Mouse (Mus musculus): Measurements from ENCODE around the gene Fitm1.
A peak's percentile ranks its signal among the peaks of the same experiment; 100 is the strongest.

Fitm1 gene

DNA sequence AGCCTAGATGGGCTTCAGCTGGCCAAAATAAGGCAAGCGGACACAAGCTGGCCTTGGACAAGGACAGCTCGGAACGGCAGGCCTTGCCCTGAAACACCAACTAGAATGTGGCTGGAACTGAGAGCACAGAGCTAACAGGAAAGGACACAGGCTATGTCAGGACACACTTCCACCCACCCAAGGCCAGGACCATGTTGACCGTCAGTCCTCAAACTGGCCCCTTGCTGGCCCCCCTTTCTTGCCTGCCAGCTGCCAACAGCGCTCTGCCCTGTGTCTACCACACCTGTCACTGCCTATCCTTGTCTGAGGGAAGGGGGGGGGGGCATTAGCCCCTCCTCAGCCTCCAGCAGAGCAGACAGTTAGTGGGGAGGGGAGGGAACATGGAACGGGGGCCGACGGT, at the start of gene Fitm1:
TSS of gene Fitm1 (plus strand) at position 316 of the 400 bp plus-strand sequence.
- DNase-seq (ENCODE audit: low read depth), result no peak

DNA sequence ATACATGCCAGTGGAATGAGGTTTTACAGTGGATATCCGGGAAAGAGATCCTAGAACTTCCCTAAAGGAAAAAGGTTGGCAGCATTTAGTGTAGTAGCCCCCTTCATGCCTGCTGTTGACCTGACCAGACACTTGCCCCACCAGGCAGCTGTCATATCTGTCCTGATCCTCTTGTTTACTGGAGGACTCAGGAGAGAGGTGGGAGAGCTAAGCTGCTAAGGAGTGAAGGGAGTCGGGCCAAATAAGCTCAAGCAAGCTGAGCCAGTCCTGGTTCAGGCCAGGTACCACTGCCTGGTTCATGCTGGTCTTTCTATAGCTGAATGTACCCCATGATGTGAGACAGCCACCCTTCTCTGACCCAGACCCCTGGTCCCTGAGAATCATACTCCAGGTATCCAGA, 48.7 kb upstream of the Fitm1 start:
- no peak for DNase-seq (ENCODE audit: low read depth)

DNA sequence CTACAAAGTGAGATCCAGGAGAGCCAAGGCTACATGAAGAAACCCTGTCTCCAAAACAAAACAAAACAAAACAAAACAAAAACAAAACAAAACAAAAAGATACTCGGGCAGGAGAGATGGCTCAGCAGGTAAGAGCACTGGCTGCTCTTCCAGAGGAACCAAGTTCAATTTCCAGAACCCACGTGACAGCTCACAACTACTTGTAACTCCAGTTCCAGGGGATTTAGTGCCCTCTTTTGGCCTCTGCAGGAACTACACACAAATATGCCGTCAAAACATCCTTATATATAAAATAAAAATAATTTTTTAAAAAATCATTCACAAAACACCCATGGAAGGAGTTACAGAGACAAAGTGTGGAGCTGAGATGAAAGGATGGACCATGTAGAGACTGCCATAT, 47.5 kb upstream of the Fitm1 start:
- peak; percentile 76 for DNase-seq (ENCODE audit: low read depth)

DNA sequence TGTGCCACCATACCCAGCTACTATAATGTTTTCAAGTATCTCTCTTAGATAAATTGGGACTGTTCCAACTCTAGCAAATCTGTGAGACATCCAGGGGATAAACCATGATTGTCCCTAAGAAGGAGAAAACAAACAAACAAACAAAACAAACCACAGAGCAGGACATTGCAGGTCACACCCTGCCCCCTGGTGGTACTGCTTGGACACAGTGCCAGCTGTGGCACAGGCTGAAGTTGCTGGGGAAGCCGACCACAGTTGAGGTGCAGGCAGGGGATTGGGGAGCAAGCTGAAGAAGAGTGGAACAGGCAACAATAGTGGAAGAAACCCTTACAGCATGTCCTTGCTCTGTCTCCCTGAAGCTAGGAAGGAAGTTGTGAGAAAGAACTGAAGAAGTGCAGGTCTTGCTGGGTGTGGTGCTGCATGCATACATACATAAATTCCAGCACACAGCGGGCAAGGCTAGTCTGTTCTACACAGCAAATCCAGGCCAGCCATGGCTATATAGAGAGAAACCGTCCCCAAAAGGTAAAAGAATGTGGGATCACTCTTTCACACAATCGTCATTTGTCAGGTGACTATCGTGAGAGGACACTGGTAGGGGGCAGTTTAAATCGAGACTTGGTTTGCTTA, 39.2 kb upstream of the Fitm1 start:
- peak; percentile 59 for DNase-seq (ENCODE audit: low read depth)

DNA sequence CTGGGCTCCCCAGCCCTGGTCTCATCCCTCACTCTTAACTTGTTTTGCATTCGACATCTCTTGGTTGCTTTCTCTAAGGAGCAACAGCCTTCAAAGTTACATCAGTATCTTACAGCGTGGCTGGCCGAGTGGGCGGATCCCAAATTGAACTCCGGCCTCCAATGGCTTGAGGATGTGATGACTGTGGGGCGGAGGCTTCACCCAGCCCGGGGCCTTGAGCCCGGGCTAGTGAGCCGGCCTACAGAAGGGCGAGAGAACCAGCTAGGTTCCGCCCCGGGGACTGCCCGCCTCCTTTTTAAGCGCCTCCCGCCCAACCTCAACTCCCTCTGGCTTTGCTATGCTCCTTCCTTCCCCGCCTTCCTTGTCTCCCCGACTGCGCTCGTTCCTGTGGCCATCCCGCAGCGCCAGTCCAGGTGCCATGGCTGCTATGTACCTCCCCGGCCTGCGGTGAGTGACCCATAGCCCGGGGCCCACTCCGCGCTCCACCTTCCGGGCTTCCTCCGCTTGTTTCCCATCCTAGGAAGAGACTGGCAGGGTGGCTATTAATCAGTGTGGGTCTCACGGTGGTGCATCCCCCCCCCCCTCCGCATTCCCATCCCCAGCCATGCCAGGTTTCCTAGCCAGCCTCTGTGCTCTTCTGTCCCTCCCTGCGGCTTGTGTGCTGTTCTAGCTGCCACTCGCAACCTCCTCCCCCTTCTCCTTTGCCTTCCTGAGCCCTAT, 35.2 kb upstream of the Fitm1 start, which contains the start of gene Pck2:
TSS of gene Pck2 (plus strand) at position 200 of the 720 bp plus-strand sequence.
- peak; percentile 95 for DNase-seq (ENCODE audit: low read depth)

DNA sequence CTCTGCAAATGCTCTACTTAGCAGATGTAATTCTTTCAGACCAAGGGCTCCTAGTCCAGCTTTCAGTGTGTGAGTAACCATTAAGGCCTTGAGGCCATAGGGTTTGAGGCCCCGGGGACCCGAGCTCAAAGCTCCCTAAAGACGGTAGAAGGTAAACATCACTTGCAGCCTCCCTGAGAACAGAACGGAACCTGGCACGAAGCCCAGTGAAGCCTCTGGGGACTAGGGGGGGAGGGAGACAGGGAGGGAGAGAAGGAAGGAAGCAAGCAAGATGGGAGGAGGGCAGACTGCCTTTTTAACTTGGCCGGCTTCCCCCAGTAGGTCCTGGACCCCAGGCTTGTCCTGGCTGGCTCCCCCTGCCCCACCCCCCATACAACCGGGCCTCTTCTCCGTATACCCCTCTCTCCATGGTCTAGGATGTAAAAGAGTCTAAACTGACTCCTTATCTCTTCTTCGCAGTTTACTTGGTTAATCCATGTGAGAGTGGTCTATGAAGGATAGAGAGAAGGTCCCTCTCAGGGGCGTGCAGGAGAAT, 34.6 kb upstream of the Fitm1 start:
- peak; percentile 92 for DNase-seq (ENCODE audit: low read depth)

DNA sequence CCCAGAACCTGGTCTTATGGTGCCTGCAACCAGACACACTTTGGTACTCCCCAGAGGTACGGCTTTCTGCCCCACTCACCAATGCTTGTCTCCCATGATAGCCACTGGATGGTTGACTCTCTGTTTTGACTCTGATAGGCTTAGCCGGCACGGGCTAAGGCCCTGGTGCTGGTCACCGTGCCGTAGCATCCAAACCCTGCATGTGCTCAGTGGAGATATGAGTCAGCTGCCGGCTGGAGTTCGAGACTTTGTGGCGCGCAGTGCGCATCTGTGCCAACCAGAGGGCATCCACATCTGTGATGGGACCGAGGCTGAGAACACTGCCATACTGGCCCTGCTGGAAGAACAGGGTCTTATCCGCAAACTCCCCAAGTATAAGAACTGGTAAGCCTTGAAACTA, 33.1 kb upstream of the Fitm1 start:
- DNase-seq (ENCODE audit: low read depth), result no peak

DNA sequence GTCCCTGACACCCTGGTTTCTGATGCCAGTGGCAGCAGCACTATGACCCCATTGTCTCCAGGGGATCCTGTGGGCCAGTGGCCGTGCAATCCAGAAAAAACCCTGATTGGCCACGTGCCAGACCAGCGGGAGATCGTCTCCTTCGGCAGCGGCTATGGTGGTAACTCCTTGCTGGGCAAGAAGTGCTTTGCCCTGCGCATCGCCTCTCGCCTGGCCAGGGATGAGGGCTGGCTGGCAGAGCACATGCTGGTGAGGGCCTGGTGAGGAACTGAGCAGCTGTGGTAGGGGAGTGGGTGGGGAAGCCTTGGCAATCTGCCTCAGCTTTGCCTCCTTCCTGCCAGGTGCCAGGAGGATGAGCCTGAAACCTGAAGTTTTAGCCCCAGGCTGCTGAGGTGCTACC, 31.1 kb upstream of the Fitm1 start:
- no peak for DNase-seq (ENCODE audit: low read depth)

DNA sequence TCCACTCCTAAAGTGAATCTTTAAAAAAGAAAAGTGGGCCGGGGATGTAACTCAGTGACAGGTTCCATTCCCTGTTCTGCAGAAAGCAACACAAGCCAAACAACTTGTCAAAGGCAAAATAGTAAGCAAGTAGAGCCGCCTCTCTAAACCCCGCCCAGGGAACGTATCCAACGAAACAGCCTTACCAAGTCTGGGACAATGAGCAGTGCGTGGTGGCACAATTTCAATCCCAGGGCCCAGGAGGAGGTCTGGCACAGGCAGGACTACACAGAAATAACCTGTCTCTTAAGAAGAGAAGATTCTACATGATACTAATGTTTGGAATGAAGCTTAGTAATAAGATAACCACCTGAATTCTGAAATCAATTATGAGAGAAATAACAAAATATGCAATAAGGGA, 25.2 kb upstream of the Fitm1 start:
- no peak for DNase-seq (ENCODE audit: low read depth)

DNA sequence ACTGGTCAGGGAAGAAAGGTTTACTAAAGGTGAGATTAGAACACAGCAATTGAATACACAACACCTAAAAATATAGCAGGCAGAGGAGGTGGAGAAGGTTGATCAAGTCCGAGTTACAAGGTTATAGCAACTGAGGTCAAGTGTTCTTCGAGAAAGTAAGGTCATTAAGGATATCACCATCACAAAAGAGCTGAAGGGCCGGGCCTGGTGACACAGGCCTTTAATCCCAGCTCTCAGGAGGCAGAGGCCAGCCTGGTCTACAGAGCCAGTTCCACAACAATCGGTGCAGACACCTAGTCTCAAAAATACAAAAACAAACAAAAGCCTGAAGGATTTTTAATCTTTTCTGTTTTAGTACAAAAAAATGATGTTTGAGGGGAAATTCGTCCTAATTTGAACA, 24.1 kb upstream of the Fitm1 start:
- no peak for DNase-seq (ENCODE audit: low read depth)

DNA sequence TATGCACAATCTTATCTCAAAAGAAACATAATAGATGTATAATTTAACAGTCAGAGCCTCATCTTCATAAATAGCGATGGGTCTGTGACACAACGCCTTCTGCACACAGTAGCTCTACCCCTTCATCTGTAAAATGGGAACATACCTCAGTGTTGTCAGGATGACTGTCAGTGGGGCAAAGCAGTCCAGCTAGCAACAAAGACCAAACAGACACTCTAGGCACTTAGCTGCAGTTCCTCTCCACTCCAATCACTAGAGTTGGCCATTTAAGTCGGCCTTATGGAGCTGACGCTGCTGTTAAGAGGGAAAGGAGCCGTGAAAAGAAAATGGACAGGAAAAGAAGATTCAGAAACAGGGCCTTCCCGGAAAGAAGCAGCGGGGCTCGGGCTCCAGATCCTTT, 23.6 kb upstream of the Fitm1 start:
- no peak for DNase-seq (ENCODE audit: low read depth)

DNA sequence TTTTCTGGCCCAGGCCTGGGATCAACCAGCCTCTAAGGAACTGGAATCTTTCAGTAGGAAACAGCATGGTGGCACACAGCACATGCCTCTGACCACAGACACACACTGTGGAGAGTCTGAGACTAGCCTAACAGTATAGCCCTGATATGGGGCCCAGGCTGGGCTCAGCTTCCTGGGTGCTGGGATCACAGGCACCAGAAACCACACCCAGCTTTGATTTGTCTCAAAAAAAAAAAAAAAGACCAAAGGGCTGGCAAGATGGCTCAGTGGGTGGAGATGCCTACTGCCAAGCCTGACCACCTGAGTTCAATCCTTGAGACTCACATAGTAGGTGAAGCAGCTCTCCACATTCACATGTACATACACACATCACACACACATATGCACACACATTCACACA, 20.8 kb upstream of the Fitm1 start:
- DNase-seq (ENCODE audit: low read depth), result no peak

DNA sequence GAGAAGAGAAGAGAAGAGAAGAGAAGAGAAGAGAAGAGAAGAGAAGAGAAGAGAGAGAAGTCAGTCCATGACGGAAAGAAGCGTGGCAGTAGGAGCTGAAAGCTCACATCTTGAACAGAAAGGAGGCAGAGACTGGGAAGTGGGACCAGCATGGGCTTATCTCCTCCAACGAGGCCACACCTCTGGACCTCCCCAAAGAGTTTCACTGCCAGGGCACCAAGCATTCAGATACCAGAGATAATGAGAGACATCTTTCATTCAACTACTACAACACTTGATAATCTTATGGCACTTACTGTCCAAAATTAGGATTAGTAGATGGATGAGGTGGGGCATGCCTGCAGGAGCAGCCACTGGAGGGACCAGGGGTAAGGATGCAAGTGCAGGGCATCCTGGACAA, 19.6 kb upstream of the Fitm1 start:
- no peak for DNase-seq (ENCODE audit: low read depth)

DNA sequence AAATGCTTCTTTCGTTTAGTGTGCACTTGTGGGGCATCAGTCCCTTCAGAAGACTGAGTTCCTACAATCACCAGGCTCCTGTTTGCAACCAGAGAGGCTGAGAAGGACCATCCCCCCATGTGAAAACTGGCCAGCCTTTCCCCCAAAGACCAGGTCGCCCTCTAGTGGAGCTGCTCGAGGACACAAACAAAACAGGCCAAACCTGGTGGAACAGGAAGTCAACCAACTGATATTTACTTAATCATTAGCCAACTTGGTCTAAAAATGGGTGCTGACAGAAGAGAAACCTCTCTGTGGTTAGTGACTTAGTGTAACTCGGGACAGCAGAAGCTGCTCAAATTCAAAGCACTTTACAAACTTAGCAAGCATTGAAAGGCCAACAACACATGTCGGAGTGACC, 18.4 kb upstream of the Fitm1 start:
- DNase-seq (ENCODE audit: low read depth), result peak; percentile 90

DNA sequence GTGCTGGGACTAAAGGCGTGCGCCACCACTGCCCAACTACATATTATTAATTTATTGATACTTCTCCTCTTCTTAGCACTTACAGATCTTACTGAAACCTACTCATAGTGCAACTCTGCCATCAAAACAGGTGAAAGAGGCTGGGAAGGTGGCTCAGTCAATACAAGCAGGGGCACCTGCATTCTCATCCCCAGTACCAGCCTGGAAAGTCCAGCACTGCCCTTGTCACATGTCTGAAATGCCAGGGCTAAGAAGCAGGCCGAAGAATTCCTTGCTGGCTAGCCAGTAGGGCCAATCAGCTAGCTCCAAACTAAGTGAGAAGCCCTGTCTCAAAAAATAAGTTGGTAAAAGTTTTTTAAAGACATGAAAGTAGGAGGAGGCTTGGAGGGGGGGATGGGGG, 17.8 kb upstream of the Fitm1 start:
- no peak for DNase-seq (ENCODE audit: low read depth)

DNA sequence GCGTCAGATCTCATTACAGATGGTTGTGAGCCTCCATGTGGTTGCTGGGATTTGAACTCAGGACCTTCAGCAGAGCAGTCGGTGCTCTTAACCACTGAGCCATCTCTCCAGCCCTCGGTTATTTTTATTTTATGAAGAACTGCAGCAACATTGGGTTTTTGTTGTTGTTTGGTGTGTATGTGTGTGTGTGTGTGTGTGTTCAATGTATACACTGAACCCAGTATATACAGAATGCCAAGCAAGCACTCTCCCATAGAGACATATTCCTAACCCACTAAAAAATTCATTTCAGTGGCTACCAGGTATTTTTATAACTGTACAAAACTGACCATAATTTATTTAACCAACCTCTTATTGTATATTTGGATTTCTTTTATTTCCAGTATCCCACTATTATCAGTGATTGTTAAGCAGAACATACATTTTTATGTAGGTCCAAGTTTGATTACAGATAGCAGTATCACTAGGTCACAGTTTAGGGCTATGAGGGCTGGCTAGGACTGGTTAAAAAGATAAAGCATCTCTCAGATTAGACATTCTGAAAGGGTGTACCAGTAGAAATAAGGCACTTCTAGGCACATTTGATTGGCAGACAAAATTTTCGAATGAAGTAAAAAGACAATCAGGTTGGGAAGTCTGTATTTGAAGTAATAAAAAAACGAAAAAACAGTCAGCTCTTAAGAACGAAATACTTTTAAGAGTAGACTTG, 16.5 kb upstream of the Fitm1 start:
- DNase-seq (ENCODE audit: low read depth), result no peak

DNA sequence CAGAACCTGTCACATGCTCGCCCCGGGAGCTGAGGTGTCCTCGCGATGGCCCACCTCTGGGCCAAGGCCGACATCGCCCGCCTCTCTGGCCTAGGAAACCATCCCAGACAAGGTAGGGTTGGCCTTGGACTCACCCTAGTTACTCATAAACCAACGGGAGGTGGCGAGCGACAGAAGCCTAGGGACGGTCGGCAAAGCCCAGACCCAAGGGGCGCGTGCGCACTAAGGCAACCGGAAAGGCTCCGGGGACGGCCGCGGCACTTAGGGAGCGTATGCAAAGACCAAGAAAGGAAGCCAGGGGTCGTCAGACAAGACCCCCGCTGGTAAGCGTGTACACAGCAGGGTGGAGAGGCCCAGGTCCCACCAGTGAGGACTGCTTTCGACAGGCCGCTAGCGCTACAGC, 15.6 kb upstream of the Fitm1 start, which contains the start of gene Dcaf11:
TSS of gene Dcaf11 (plus strand) at position 208 of the 403 bp plus-strand sequence.
- peak; percentile 78 for DNase-seq (ENCODE audit: low read depth)

DNA sequence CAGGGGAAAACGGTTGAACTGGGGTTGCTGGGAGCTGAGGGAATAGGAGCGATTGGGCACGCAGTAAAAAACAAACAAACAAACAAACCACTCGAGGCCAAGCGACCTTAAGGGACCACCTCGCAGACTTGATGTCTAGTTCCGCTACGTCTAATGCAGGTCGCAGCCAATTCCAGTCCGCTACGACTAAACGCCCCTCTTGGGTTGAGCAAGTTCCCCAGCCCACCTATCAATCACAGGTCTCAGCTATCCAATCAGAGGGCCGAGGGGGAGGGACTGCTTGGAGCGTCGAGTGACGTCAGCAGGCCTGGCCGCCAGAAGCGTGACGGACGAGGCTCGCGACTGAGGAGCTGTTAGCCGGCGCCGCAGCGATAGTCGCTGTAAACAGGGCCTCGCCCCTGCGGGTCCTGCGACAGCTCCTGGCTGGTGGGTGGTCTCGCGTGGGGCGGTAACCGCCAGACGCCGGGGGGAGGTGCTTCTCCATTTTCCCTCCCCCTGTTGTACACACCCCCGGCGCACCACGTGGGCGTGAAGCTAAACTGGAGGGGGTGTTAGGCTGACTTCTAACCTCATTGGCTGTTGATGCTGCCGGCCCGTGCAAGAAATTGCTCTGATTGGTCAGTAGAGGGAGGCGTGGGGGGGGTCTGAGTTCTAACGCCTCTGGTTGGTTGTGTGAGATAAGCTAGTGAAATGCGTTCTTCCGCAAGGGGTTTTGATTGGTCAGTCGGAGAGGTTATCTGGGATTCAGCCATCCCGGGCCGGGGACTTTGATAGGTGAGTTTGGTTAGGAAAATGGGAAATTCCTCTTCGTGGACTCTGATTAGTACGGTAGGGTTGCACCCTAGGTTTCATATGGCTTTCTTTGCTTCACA, 15.0 kb upstream of the Fitm1 start, which contains the start of gene A730061H03Rik:
TSS of gene A730061H03Rik (minus strand) at position 205 of the 872 bp plus-strand sequence.
- DNase-seq (ENCODE audit: low read depth), result peak; percentile 97

DNA sequence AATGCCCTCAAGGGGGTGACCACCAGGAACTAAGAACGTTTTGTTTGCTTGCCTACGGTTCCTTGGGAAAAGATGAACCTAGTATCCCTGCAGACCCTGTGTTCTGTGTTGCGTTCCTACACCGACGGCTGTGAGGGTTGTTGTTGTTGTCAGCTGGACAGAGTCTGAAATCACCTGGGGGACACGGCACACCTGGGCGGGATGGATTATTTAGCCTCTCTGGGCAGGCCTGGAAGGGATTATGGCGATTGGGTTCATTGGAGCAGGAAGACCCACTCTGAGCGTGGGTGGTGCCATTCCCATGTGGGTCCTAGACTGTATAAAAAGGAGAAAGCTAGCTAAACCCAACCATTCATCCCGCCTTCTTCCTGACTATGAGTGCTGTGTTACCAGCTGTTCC, 13.6 kb upstream of the Fitm1 start:
- no peak for DNase-seq (ENCODE audit: low read depth)

DNA sequence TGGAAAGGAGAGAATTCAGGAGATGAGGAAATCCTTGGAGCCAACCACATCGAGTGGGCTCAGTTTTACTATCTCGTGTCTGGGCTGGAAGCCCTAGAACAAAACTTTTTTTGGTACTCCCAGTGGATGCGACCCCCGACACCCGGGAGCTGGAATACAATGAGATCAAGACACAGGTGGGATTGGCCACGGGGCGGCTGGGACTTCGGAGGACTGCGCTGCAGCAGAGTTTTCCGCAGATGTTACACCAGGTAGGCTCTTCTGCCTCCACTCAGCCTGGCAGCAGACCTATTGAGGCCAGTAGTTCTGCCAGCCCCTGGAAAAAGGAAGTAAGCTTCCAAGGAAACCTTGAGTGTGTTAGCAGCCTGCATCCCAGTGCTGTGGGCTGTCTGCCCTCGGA, 12.2 kb upstream of the Fitm1 start:
- DNase-seq (ENCODE audit: low read depth), result no peak

DNA sequence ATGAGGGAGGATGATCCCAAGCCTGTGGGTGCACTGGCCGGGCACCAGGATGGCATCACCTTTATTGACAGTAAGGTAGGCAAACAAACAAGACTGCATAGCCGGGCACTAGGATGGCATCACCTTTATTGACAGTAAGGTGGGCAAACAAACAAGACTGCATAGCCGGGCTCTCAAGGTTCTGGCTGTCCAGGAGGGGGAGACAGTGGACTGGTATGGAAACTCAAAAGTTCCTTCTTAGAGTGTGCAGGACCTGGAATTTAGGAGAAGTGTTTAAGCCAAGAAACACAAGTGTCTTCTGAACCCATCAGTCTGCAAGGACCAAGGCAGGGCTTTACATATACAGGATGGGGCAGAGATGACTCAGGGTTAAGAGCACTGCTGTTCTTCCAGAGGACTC, 9.7 kb upstream of the Fitm1 start:
- DNase-seq (ENCODE audit: low read depth), result peak; percentile 35

DNA sequence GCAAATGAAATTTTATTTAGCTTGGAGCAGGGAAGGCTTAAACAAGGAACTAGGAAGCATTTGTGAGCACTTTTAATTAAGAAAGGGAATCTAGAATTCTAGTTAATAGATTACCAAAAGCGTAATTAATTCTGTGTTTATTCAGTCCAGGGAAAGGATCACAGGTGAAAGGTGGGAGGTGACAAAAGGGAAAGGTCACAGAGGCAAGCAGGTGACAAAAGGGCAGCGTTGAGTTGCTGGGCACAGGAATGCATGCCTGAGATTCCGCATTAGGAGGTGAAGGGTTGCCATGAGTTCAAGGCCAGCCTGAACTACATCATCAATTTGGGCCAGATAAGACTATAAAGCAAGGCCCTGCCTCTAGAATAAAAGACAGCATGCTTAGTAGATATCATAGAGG, 7.9 kb upstream of the Fitm1 start:
- no peak for DNase-seq (ENCODE audit: low read depth)
